Mouse (Mus musculus): Measurements from ENCODE around the gene Hs3st3b1.

- TF ChIP-seq POLR2A (IDR thresholded peaks at IDR 0.05; ENCODE audit: control insufficient read depth, extremely low read depth, insufficient read depth, low read length, poor library complexity) (no peak), CTCF (IDR thresholded peaks at IDR 0.05; ENCODE audit: borderline replicate concordance, control insufficient read depth, extremely low read depth, insufficient read depth, low read length, poor library complexity) (no peak)
Measured at GRCm38 (mm10) chr11:63880296-63880695, 41.8 kb downstream of the Hs3st3b1 start.
